Mouse (Mus musculus) hindbrain, embryonic 10.5 days (tissue): ENCODE measurements around the gene Bcl2l2. TPM values are rescaled to one million over a fixed set of nuclear protein-coding genes. Genes with fewer than 3 reads are reported as not detected.
A peak's percentile ranks its signal among the peaks of the same experiment; 100 is the strongest.

ENCODE experiments used
- DNase-seq: peaks from one replicate; pipeline ENCODE4 v3.0.0-alpha.2; 2017; ENCODE audit warnings: low spot score
- H3K27ac ChIP-seq: fragments of 300-500 bp; sonication (generic); 2 replicates; pipeline ENCODE4 v1.5.1; 2016; ENCODE audit warnings: mild to moderate bottlenecking, moderate library complexity
- H3K27me3 ChIP-seq: fragments of 300-500 bp; sonication (generic); 2 replicates; pipeline ENCODE4 v1.6.1; 2016; ENCODE audit warnings: mild to moderate bottlenecking; ENCODE audit not compliant: poor library complexity, insufficient read depth, severe bottlenecking
- H3K36me3 ChIP-seq: fragments of 300-500 bp; sonication (generic); 2 replicates; pipeline ENCODE4 v1.6.1; 2016; ENCODE audit warnings: mild to moderate bottlenecking, moderate library complexity
- H3K4me1 ChIP-seq: fragments of 300-500 bp; sonication (generic); replicated peaks from 2 replicates; pipeline ENCODE4 v1.6.1; 2016; ENCODE audit warnings: mild to moderate bottlenecking
- H3K4me3 ChIP-seq: fragments of 300-500 bp; sonication (generic); 2 replicates; pipeline ENCODE4 v1.5.1; 2016; ENCODE audit warnings: mild to moderate bottlenecking, moderate library complexity
- H3K9me3 ChIP-seq: fragments of 300-500 bp; sonication (generic); 2 replicates; pipeline ENCODE4 v1.6.1; 2016; ENCODE audit warnings: mild to moderate bottlenecking, moderate library complexity
- WGBS: fragments of 180-500 bp; shearing (Covaris S2); methylation state at CpG from one replicate; pipeline ENCODE4 v1.1.7; 2016; 5-methylcytosine and 5-hydroxymethylcytosine counted together
- polyA plus RNA-seq: library from polyadenylated mRNA; unstranded; fragments of >200 nt; fragmentation: Nextera tagmentation; extraction: Ambion mirVana; gene quantifications from 2 replicates; pipeline ENCODE4 v1.2.1, GENCODE M21; 2016

Bcl2l2 gene
- polyA plus RNA-seq, 1 experiment from 2014 or later: 3.0 TPM

DNA sequence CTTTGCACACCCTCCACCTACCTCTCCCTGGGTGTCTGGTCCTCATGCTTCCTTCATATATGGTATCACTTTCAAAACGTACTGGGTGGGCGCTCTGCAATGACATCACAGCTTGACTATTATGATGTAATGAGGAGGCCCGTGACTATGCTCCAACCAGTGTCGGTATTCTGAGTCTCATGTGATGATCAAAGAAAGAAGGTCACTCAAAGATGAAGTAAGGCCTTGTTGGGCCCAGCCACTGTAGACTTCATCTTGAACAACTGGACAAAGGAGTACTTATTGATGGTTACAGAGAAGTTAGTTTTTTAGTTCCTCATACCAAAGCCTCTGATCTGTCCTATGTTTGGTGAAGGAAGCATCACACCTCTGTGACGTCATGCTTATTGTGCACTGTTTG is 12.3 kb upstream of the Bcl2l2 start, which contains the start of gene Homez:
Gene Homez (minus strand): TSS at position 101 of the 400 bp plus-strand sequence.
- peaks cover 7% of the 10 kb centered on the region for H3K4me1 ChIP-seq
- 0 out of 2 replicates have a peak, but pooled peaks cover 3% of the 10 kb centered on the region for H3K27me3 ChIP-seq
- no peaks in the 10 kb centered on the region for H3K36me3 ChIP-seq
- no peak within 1 kb of the TSS for H3K27ac ChIP-seq
- no peak for DNase-seq
- H3K9me3 ChIP-seq: no peaks in the 10 kb centered on the region
- WGBS: 87% methylated on average over 5 of the region's 5 CpGs
- H3K4me3 ChIP-seq: no peak within 1 kb of the TSS

DNA sequence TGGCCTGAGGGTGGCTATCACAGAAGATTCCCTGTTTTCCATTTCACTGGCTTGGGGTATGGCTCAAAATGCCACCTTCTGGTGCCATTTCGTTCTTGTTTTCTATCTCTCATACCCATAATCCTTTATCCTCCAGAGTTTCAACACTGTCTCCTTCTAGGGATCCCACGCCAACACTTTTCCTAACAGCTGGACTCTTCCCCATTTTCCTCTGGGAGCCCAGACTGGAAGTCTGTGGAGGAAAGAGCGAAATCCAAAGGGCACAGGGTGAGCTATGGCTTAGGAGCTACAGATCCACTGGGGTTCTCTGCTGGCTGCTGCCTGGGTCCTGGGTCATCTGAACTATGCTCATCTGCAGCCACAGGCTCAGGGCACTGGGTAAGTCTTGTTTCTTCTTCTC is 9.0 kb upstream of the Bcl2l2 start:
- no peaks in the 10 kb centered on the region for H3K36me3 ChIP-seq
- WGBS: 88% methylated on average over 3 of the region's 3 CpGs

DNA sequence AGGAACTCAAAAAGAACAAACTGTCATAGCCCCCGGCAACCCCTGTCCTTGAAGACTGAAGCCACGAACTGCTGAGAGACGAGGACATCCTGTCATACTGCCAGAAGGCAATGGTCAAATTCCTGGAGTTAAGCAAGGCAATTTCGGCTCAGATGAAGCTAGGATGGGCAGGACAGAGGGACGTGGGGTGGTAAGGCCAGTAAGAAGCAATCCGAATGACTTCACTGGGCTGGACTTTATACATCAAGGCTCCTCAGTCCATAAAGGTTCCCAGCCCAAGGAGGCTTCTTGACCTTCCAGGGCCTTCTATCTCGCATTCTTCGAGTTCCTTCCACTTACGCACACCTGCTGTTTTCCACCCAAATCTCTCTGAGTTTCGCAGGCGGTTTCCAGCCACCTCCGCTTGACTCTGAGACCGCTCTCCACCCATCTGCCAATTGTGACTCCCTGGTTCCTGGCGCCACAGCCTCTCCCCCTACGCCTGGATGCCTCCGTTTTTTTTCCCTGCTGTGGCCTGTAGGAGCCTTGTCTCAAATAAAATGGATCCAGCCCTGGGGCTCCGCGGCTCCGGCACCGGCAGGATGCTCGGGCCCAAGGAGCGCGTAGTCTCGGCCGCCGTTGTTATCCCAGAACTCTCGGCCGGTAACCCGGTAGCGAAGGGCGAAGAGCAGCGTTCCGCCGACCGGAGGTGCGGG is 7.2 kb upstream of the Bcl2l2 start:
- Histone ChIP-seq H3K4me3 (peak overlapping the region; percentile 69), H3K9me3 (no peaks in the 10 kb centered on the region), H3K27ac (peak overlapping the region; percentile 93), H3K27me3 (peaks cover 21% of the 10 kb centered on the region), H3K4me1 (peaks cover 26% of the 10 kb centered on the region), H3K36me3 (no peaks in the 10 kb centered on the region)
- WGBS: 3% methylated on average over 36 of the region's 36 CpGs
- DNase-seq: no peak

More for the DNA sequence above, 9.0 kb upstream of the Bcl2l2 start:
- DNase-seq: no peak
- H3K9me3 ChIP-seq: no peaks in the 10 kb centered on the region
- H3K27me3 ChIP-seq: peaks cover 21% of the 10 kb centered on the region
- H3K4me1 ChIP-seq: peaks cover 26% of the 10 kb centered on the region
- no peak overlapping the region for H3K27ac ChIP-seq
- no peak overlapping the region for H3K4me3 ChIP-seq

DNA sequence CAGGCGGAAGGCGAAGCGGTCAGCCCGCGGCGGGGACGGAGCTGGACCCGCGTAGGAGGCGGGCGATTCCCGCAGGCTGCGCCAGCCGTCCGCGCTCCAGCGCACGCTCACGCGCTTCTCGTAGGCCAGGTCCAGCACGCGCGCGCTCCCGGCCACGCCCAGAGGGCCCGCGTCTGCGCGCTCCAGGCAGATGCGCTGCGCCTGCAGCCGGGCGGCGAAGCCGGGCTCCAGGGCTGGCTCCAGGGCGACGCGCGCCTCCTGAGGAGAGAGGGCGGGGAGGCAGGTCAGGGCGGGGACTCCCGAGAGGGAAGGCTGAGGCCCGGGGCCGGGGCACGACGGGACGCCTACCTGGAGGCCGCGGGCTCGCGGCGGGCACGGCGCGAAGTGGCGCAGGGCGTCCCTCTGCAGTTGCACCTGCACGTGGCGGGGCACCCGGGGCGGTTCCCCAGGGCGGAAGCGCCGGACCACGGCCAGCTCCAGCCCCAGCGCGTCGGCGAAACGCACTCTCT is 6.6 kb upstream of the Bcl2l2 start:
- peaks cover 21% of the 10 kb centered on the region for H3K27me3 ChIP-seq
- H3K27ac ChIP-seq: peak overlapping the region; percentile 93
- WGBS: under 1% methylated on average over 72 of the region's 72 CpGs
- H3K9me3 ChIP-seq: no peaks in the 10 kb centered on the region
- peak overlapping the region; percentile 69 for H3K4me3 ChIP-seq
- H3K4me1 ChIP-seq: peaks cover 26% of the 10 kb centered on the region
- no peaks in the 10 kb centered on the region for H3K36me3 ChIP-seq
- DNase-seq: peak; percentile 88

DNA sequence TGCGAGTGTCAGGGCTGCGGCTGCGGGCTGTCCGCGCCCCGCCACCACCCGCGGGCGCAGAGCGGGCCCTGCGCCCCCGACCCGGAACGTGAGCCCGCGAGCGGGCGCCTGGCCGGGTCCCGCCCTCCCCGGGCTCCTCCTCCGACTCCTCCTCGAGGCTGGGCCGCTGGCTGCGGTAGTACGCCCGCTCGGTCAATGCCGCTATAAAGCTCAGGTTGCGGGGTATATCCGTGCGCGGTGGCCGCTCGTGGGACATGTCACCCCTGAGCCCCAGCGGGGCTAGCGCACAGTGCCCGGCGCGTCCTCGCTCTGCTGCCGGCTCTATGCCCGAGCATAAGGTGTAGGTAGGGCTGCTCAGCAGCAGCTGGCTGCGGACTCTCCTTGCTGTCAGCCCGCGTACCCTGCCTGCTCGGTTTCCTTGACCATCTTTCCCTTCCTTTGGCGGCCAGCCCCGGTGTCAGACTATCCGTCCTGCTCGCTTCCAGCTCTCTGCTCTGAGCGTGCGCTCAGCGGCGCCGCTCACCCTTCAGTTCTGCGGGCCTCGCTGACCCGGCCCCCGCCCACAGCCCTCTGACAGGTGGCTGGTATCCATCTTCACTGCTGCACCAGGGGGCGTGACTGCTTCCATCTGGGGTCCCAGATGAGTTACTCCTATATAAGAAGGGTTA is 6.0 kb upstream of the Bcl2l2 start, which contains the start of gene Ppp1r3e:
Gene Ppp1r3e (minus strand): TSS at position 503 of the 668 bp plus-strand sequence.
- Histone ChIP-seq H3K9me3 (no peaks in the 10 kb centered on the region), H3K27me3 (peaks cover 21% of the 10 kb centered on the region), H3K27ac (peak within 1 kb of the TSS; percentile 93), H3K36me3 (no peaks in the 10 kb centered on the region), H3K4me3 (peak within 1 kb of the TSS; percentile 69), H3K4me1 (peaks cover 26% of the 10 kb centered on the region)
- peak; percentile 69 for DNase-seq
- under 1% methylated on average over 51 of the region's 61 CpGs for WGBS

DNA sequence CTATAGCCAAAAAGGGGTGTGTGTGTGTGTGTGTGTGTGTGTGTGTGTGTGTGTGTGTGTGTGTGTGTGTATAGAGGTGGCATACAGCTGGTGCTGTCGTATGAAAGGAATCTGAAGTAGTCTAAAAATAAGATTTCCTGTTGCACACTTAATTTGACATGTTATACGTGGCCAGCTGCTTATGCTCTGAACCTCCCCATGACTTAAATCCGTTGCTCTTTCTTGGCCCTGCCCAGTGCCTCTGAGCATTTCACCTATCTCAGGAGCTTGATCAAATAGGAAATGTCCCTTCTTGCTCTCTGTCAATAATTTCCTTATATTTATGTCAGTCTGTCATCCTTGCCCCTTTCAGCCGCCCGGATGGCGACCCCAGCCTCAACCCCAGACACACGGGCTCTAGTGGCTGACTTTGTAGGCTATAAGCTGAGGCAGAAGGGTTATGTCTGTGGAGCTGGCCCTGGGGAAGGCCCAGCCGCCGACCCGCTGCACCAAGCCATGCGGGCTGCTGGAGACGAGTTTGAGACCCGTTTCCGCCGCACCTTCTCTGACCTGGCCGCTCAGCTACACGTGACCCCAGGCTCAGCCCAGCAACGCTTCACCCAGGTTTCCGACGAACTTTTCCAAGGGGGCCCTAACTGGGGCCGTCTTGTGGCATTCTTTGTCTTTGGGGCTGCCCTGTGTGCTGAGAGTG is 990 bp downstream of the Bcl2l2 start:
- 40% methylated on average over 21 of the region's 21 CpGs for WGBS
- H3K27me3 ChIP-seq: no peaks in the 10 kb centered on the region; the same call in 1 of the 2 replicates
- peaks cover 25% of the 10 kb centered on the region for H3K36me3 ChIP-seq
- H3K27ac ChIP-seq: peak overlapping the region; percentile 93
- no peak for DNase-seq
- H3K9me3 ChIP-seq: no peaks in the 10 kb centered on the region
- peaks cover 37% of the 10 kb centered on the region for H3K4me1 ChIP-seq
- peak overlapping the region; percentile 76 for H3K4me3 ChIP-seq

DNA sequence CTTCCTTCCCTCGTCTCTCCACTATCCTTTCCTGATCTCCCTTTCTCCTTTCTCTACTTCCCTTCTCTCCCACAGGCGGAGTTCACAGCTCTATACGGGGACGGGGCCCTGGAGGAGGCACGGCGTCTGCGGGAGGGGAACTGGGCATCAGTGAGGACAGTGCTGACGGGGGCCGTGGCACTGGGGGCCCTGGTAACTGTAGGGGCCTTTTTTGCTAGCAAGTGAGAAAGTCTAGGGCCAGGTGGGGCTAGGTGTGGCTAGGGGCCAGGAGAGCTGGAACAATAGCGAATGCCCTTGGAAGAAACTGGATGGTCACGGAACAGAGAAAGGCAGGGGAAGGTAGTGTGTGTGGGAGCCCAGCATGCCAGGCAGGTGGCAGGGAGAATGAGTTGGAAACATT is 2.1 kb downstream of the Bcl2l2 start:
- WGBS: 94% methylated on average over 11 of the region's 11 CpGs
- Histone ChIP-seq H3K27me3 (no peaks in the 10 kb centered on the region), H3K4me1 (peaks cover 37% of the 10 kb centered on the region), H3K36me3 (peaks cover 25% of the 10 kb centered on the region), H3K4me3 (peak overlapping the region; percentile 76; the same call in 1 of the 2 replicates), H3K9me3 (no peaks in the 10 kb centered on the region), H3K27ac (0 out of 2 replicates have a peak overlapping the region, but pooled peaks have one; percentile 12)
- DNase-seq: no peak

DNA sequence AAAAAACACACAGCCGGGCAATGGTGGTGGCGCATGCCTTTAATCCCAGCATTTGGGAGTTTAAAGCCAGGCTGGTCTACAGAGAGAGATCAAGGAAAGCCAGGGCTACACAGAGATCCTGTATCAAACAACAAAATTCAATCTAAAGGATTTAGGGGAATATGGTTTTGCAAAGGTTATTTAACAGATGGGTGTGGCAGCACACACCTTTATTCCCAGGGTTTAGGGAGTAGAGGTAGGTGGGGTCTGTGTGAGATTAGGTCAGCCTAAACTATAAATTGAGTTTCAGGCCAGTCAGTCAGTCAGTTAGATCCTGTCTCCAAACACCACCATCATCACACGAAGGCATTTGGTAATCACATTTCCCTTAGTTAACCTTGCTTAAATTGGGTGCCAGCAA is 9.0 kb downstream of the Bcl2l2 start, which contains the start of gene Pabpn1:
Gene Pabpn1 (plus strand): TSS at position 301 of the 400 bp plus-strand sequence.
- Histone ChIP-seq H3K4me3 (peak within 1 kb of the TSS; percentile 95), H3K4me1 (peaks cover 15% of the 10 kb centered on the region), H3K27ac (peak within 1 kb of the TSS; percentile 100), H3K9me3 (no peaks in the 10 kb centered on the region), H3K36me3 (peaks cover 22% of the 10 kb centered on the region), H3K27me3 (no peaks in the 10 kb centered on the region)
- DNase-seq: no peak
- 92% methylated on average over 3 of the region's 3 CpGs for WGBS

DNA sequence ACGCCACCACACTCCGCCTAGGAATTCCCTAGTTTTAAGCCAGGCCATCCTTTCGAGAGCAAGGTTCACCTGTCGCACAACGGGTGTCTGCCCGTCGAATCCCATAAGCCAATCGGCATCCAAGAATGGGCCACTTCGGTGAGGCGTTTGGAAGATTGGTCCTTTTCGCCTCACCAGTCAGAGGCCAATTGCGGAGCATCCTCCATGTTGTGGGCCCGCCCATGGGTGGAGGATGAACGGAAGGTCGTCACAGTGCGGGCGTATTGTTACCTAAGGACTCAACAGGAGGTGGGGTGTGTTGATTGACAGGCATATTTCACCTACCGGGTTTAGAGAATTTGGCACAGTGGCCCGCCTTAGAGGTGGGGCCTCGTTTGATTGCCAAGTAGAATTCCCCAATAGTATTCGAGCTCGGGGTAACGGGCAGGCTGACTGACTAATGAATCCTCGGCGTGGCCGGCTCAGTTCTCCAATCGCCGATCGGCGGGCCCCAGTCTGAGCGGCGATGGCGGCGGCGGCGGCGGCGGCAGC is 10.5 kb downstream of the Bcl2l2 start:
- peak; percentile 97 for DNase-seq
- H3K36me3 ChIP-seq: peaks cover 35% of the 10 kb centered on the region
- peak overlapping the region; percentile 95 for H3K4me3 ChIP-seq
- no peaks in the 10 kb centered on the region for H3K9me3 ChIP-seq
- under 1% methylated on average over 38 of the region's 38 CpGs for WGBS
- no peaks in the 10 kb centered on the region for H3K27me3 ChIP-seq
- peak overlapping the region; percentile 100 for H3K27ac ChIP-seq
- H3K4me1 ChIP-seq: peaks cover 17% of the 10 kb centered on the region

DNA sequence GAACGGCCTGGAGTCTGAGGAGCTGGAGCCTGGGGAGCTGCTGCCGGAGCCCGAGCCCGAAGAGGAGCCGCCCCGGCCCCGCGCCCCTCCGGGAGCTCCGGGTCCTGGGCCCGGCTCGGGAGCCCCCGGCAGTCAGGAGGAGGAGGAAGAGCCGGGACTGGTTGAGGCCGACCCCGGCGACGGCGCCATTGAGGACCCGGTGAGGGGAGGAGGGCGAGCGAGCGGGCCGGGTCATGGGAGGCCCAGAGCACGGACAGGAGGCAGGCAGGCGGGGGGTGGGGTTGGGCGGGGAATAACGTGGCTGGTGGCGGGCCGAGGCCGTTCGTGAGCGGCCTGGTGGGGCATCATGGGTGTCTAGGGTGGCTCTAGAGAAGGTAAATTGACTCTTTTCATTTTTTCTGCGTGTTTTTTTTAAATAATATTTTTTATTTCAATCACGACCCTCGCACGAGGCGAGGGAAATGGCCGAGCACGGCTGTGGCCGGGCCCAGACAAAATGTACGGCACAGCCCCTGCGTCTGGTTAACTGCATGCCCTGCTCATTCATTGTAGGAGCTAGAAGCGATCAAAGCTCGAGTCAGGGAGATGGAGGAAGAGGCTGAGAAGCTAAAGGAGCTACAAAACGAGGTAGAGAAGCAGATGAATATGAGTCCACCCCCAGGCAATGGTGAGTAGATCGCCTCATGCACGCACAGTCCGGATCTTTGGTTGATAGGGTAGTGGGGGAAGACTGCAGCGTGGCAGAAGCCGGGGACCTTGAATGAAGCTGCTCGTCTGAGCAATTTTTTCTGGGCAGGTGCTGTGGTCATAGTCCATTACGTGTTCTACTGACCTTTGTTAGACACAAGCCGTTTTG is 11.3 kb downstream of the Bcl2l2 start:
- Histone ChIP-seq H3K4me1 (peaks cover 17% of the 10 kb centered on the region), H3K4me3 (peak overlapping the region; percentile 95), H3K36me3 (peaks cover 39% of the 10 kb centered on the region), H3K9me3 (no peaks in the 10 kb centered on the region), H3K27ac (peak overlapping the region; percentile 100), H3K27me3 (no peaks in the 10 kb centered on the region)
- WGBS: under 1% methylated on average over 54 of the region's 54 CpGs
- DNase-seq: peak; percentile 65

DNA sequence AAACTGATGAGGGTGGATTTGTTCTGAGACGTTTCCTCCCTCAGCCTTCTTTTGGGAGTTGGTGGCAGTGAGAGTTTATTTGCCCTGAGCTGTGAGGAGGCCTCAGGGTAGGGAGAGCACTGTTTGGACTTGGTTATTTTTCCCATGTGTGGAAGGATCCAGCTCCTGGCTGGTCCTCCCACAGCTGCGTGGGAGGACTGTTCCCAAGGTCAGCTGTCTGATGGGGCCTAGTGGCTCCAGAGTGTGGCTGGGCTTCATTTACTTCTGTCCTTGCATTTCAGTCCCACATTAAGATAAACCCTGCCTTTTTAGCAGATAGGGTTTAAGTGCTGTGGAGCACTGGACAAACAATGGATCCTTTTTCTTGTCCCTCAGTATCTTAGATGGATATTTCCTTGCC is 14.3 kb downstream of the Bcl2l2 start:
- Histone ChIP-seq H3K27ac (no peak overlapping the region), H3K27me3 (no peaks in the 10 kb centered on the region), H3K4me1 (peaks cover 17% of the 10 kb centered on the region), H3K9me3 (no peaks in the 10 kb centered on the region), H3K36me3 (peaks cover 39% of the 10 kb centered on the region), H3K4me3 (no peak overlapping the region)
- WGBS: 75% methylated on average over 2 of the region's 2 CpGs
- DNase-seq: no peak
